Mouse (Mus musculus) hindbrain, embryonic 14.5 days (tissue): ENCODE results near the gene Gns. TPM values are rescaled to one million over a fixed set of nuclear protein-coding genes. Genes with fewer than 3 reads are reported as not detected.

Experiments
- ATAC-seq: fragments of 200-750 bp; cut with Nextera tagmentation; 2 replicates; pipeline ENCODE4 v1.8.0; 2017; ENCODE audit warnings: moderate number of reproducible peaks, mild to moderate bottlenecking, moderate TSS enrichment, moderate library complexity; ENCODE audit not compliant: low FRiP score
- DNase-seq: peaks from one replicate; pipeline ENCODE4 v3.0.0-alpha.2; 2015; ENCODE audit warnings: low spot score
- H3K27ac ChIP-seq: fragments of 300-500 bp; sonication (generic); 2 replicates; pipeline ENCODE4 v1.5.1; 2014; ENCODE audit warnings: mild to moderate bottlenecking, moderate library complexity
- H3K27me3 ChIP-seq: fragments of 300-500 bp; sonication (generic); 2 replicates; pipeline ENCODE4 v1.6.1; 2014; ENCODE audit warnings: mild to moderate bottlenecking, low read length, mixed read lengths; ENCODE audit not compliant: control insufficient read depth, insufficient read depth
- H3K36me3 ChIP-seq: fragments of 300-500 bp; sonication (generic); replicated peaks from 2 replicates; pipeline ENCODE4 v1.6.1; 2014; ENCODE audit not compliant: control insufficient read depth, insufficient read depth
- H3K4me1 ChIP-seq: fragments of 300-500 bp; sonication (generic); replicated peaks from 2 replicates; pipeline ENCODE4 v1.6.1; 2014; ENCODE audit warnings: antibody characterized with exemption, low read length, mixed read lengths; ENCODE audit not compliant: control insufficient read depth, insufficient read depth
- H3K4me2 ChIP-seq: fragments of 300-500 bp; sonication (generic); replicated peaks from 2 replicates; pipeline ENCODE4 v1.6.1; 2014; ENCODE audit warnings: mild to moderate bottlenecking, moderate library complexity
- H3K4me3 ChIP-seq: fragments of 300-500 bp; sonication (generic); replicated peaks from 2 replicates; pipeline ENCODE4 v1.5.1; 2014; ENCODE audit warnings: mild to moderate bottlenecking, low read length
- H3K9ac ChIP-seq: fragments of 300-500 bp; sonication (generic); 2 replicates; pipeline ENCODE4 v1.6.1; 2014
- H3K9me3 ChIP-seq: fragments of 300-500 bp; sonication (generic); 2 replicates; pipeline ENCODE4 v1.6.1; 2016; ENCODE audit warnings: low read length; ENCODE audit not compliant: control insufficient read depth
- WGBS: fragments of 180-500 bp; shearing (Covaris S2); extraction: QIAGEN DNeasy Blood & Tissue Kit; methylation state at CpG from one replicate; pipeline ENCODE4 v1.1.7; 2014; 5-methylcytosine and 5-hydroxymethylcytosine counted together
- polyA plus RNA-seq: library from polyadenylated mRNA; unstranded; fragments of >200 nt; fragmentation: Nextera tagmentation; extraction: Ambion mirVana; gene quantifications from 2 replicates; pipeline ENCODE4 v1.2.1, GENCODE M21; 2014

The Gns gene
- polyA plus RNA-seq, 1 experiment from 2014 or later: 54.3 TPM

GRCm38 (mm10) chr10:121374693-121375620 lies 10.1 kb downstream of the Gns start:
- no peak for DNase-seq
- Histone ChIP-seq H3K9me3 (no peaks in the 10 kb centered on the region), H3K27ac (no peak overlapping the region), H3K4me1 (no peaks in the 10 kb centered on the region), H3K27me3 (no peaks in the 10 kb centered on the region), H3K9ac (no peak overlapping the region), H3K36me3 (peaks cover 77% of the 10 kb centered on the region), H3K4me3 (no peak overlapping the region), H3K4me2 (no peak overlapping the region)
- WGBS: 91% methylated on average over 17 of the region's 17 CpGs
- ATAC-seq: no peak

GRCm38 (mm10) chr10:121375649-121376493 lies 11.0 kb downstream of the Gns start:
- no peak overlapping the region for H3K4me2 ChIP-seq
- no peak overlapping the region for H3K27ac ChIP-seq
- H3K9ac ChIP-seq: no peak overlapping the region
- no peak overlapping the region for H3K4me3 ChIP-seq
- ATAC-seq (no peak), DNase-seq (no peak)
- H3K9me3 ChIP-seq: no peaks in the 10 kb centered on the region
- WGBS: 84% methylated on average over 24 of the region's 24 CpGs
- H3K27me3 ChIP-seq: no peaks in the 10 kb centered on the region
- no peaks in the 10 kb centered on the region for H3K4me1 ChIP-seq
- H3K36me3 ChIP-seq: peaks cover 86% of the 10 kb centered on the region

GRCm38 (mm10) chr10:121376530-121377271 lies 11.8 kb downstream of the Gns start:
- DNase-seq (no peak), ATAC-seq (no peak)
- no peaks in the 10 kb centered on the region for H3K27me3 ChIP-seq
- H3K9ac ChIP-seq: no peak overlapping the region
- H3K4me2 ChIP-seq: no peak overlapping the region
- no peak overlapping the region for H3K27ac ChIP-seq
- H3K36me3 ChIP-seq: peaks cover 90% of the 10 kb centered on the region
- 93% methylated on average over 24 of the region's 24 CpGs for WGBS
- H3K4me3 ChIP-seq: no peak overlapping the region
- no peaks in the 10 kb centered on the region for H3K4me1 ChIP-seq
- no peaks in the 10 kb centered on the region for H3K9me3 ChIP-seq

- H3K9ac ChIP-seq: no peak overlapping the region
- no peaks in the 10 kb centered on the region for H3K9me3 ChIP-seq
- H3K36me3 ChIP-seq: peaks cover 99% of the 10 kb centered on the region
- H3K4me1 ChIP-seq: no peaks in the 10 kb centered on the region
- ATAC-seq: no peak
- H3K4me3 ChIP-seq: no peak overlapping the region
- no peaks in the 10 kb centered on the region for H3K27me3 ChIP-seq
- DNase-seq: no peak
- WGBS: 94% methylated on average over 3 of the region's 3 CpGs
- H3K27ac ChIP-seq: no peak overlapping the region
- H3K4me2 ChIP-seq: no peak overlapping the region
Measured at GRCm38 (mm10) chr10:121379387-121379786, 14.5 kb downstream of the Gns start.

GRCm38 (mm10) chr10:121381280-121381679 lies 16.4 kb downstream of the Gns start:
- no peaks in the 10 kb centered on the region for H3K4me1 ChIP-seq
- H3K4me3 ChIP-seq: no peak overlapping the region
- H3K36me3 ChIP-seq: peaks cover 99% of the 10 kb centered on the region
- H3K4me2 ChIP-seq: no peak overlapping the region
- H3K9me3 ChIP-seq: no peaks in the 10 kb centered on the region
- no peak overlapping the region for H3K27ac ChIP-seq
- no peaks in the 10 kb centered on the region for H3K27me3 ChIP-seq
- H3K9ac ChIP-seq: no peak overlapping the region
- WGBS: 95% methylated on average over 18 of the region's 18 CpGs
- DNase-seq (no peak), ATAC-seq (no peak)

- Histone ChIP-seq H3K4me3 (no peak overlapping the region), H3K27ac (no peak overlapping the region), H3K4me2 (no peak overlapping the region), H3K9ac (no peak overlapping the region), H3K4me1 (no peaks in the 10 kb centered on the region), H3K9me3 (no peaks in the 10 kb centered on the region), H3K27me3 (no peaks in the 10 kb centered on the region), H3K36me3 (peaks cover 89% of the 10 kb centered on the region)
- 94% methylated on average over 13 of the region's 13 CpGs for WGBS
- DNase-seq (no peak), ATAC-seq (no peak)
Measured at GRCm38 (mm10) chr10:121384710-121385109, 19.8 kb downstream of the Gns start.

GRCm38 (mm10) chr10:121385695-121386094 lies 20.8 kb downstream of the Gns start:
- Histone ChIP-seq H3K9ac (no peak overlapping the region), H3K9me3 (no peaks in the 10 kb centered on the region), H3K4me3 (no peak overlapping the region), H3K4me1 (no peaks in the 10 kb centered on the region), H3K27me3 (no peaks in the 10 kb centered on the region), H3K27ac (0 out of 2 replicates have a peak overlapping the region, but pooled peaks have one; percentile 26), H3K36me3 (peaks cover 89% of the 10 kb centered on the region), H3K4me2 (no peak overlapping the region)
- ATAC-seq (no peak), DNase-seq (no peak)
- WGBS: 92% methylated on average over 6 of the region's 6 CpGs

GRCm38 (mm10) chr10:121386347-121386746 lies 21.5 kb downstream of the Gns start:
- DNase-seq (no peak), ATAC-seq (peak; percentile 57; the same call in 1 of the 2 replicates)
- peaks cover 89% of the 10 kb centered on the region for H3K36me3 ChIP-seq
- 58% methylated on average over 9 of the region's 9 CpGs for WGBS
- H3K4me1 ChIP-seq: no peaks in the 10 kb centered on the region
- H3K4me3 ChIP-seq: no peak overlapping the region
- H3K27me3 ChIP-seq: no peaks in the 10 kb centered on the region
- no peak overlapping the region for H3K27ac ChIP-seq
- H3K9ac ChIP-seq: no peak overlapping the region
- H3K9me3 ChIP-seq: no peaks in the 10 kb centered on the region
- H3K4me2 ChIP-seq: no peak overlapping the region

GRCm38 (mm10) chr10:121390602-121391001 lies 25.7 kb downstream of the Gns start:
- H3K9me3 ChIP-seq: no peaks in the 10 kb centered on the region
- 82% methylated on average over 10 of the region's 10 CpGs for WGBS
- ATAC-seq: no peak

More at GRCm38 (mm10) chr10:121390602-121391001, 25.7 kb downstream of the Gns start:
- Histone ChIP-seq H3K27me3 (no peaks in the 10 kb centered on the region), H3K4me2 (no peak overlapping the region), H3K27ac (no peak overlapping the region), H3K36me3 (peaks cover 89% of the 10 kb centered on the region), H3K4me1 (no peaks in the 10 kb centered on the region), H3K9ac (no peak overlapping the region), H3K4me3 (no peak overlapping the region)
- no peak for DNase-seq
